8 mouse cellular contexts compared by ENCODE assay signal in genomic region chr6:142867471-142868055, GRCm38 (mm10).
DNase-seq lines count a peak whose midpoint lies in the region; ATAC-seq lines count a peak whose summit lies in the region.

No protein-coding gene starts in this region.

- H3K36me3 ChIP-seq in hindbrain, embryonic 15.5 days: peaks cover 7% of the 10 kb centered on the region; the same call in 1 of the 2 replicates
- no peaks in the 10 kb centered on the region for H3K36me3 ChIP-seq in megakaryocyte, embryonic 14.5 days (replicated peaks; ENCODE audit: low read length)
- H3K36me3 ChIP-seq in splenic B cell, adult 2 months (ENCODE audit: control insufficient read depth, insufficient read depth, low read length, poor library complexity, severe bottlenecking): no peaks in the 10 kb centered on the region

- no peak overlapping the region for H3K4me3 ChIP-seq in hindbrain, embryonic 15.5 days
- peak overlapping the region; percentile 87 for H3K4me3 ChIP-seq in megakaryocyte, embryonic 14.5 days (replicated peaks)

- H3K9ac ChIP-seq in hindbrain, embryonic 15.5 days: no peak overlapping the region

- no peaks in the 10 kb centered on the region for H3K9me3 ChIP-seq in hindbrain, embryonic 15.5 days
- no peaks in the 10 kb centered on the region for H3K9me3 ChIP-seq in megakaryocyte, embryonic 14.5 days

- peak; percentile 86 for ATAC-seq in hindbrain, embryonic 15.5 days (ENCODE audit: low FRiP score, low read depth)

- peak; percentile 10 for DNase-seq in adrenal gland, postnatal 14 days
- DNase-seq in adrenal gland, postnatal 25 days: no peak
- DNase-seq in CD4-positive, CD25-positive, alpha-beta regulatory T cell, adult 2 months (ENCODE audit: low read depth, low spot score): peak; percentile 61
- peak; percentile 43 to 57 for DNase-seq in cerebellum, postnatal 36 days
- DNase-seq in splenic B cell, adult 2 months (ENCODE audit: low read depth, low spot score): peak; percentile 21
- no peak for DNase-seq in natural killer cell, adult 2 months (ENCODE audit: low spot score in 2 of 2)

- H3K27me3 ChIP-seq in hindbrain, embryonic 15.5 days: no peaks in the 10 kb centered on the region
- H3K27me3 ChIP-seq in megakaryocyte, embryonic 14.5 days (replicated peaks): no peaks in the 10 kb centered on the region
- no peaks in the 10 kb centered on the region for H3K27me3 ChIP-seq in splenic B cell, adult 2 months (ENCODE audit: control insufficient read depth, insufficient read depth, low read length, poor library complexity, severe bottlenecking)

- peak overlapping the region; percentile 22 for H3K4me2 ChIP-seq in hindbrain, embryonic 15.5 days

- H3K27ac ChIP-seq in hindbrain, embryonic 15.5 days (replicated peaks): peak overlapping the region; percentile 78

- H3K4me1 ChIP-seq in hindbrain, embryonic 15.5 days (replicated peaks): peaks cover 8% of the 10 kb centered on the region
- peaks cover 50% of the 10 kb centered on the region for H3K4me1 ChIP-seq in megakaryocyte, embryonic 14.5 days

- 8% methylated on average over 9 of the region's 9 CpGs for WGBS in hindbrain, embryonic 15.5 days

Comparison
In these comparisons a context has a peak if more than half of its experiments do, and no peak if none do; other contexts are left out.
1. DNase-seq: peak in adrenal gland, postnatal 14 days (single experiment), CD4-positive, CD25-positive, alpha-beta regulatory T cell, adult 2 months (single experiment), cerebellum, postnatal 36 days (2 of 2) and splenic B cell, adult 2 months (single experiment); none in adrenal gland, postnatal 25 days (single experiment) and natural killer cell, adult 2 months (0 of 2).